Comparison of ENCODE assay signal across 22 mouse cellular contexts in genomic region chr13:104258997-104259396, GRCm38 (mm10).
"Had no signal": no experiment of that assay in that cellular context is flagged by ENCODE, and none has a peak within 500 bp of the region (broad histone marks: within the 10 kb centered on the region; RNA-seq: fewer than 3 reads in every experiment).

No protein-coding gene starts in this region.

- H3K36me3 ChIP-seq: intestine, embryonic 15.5 days; kidney, embryonic 15.5 days; limb, embryonic 10.5 days; limb, embryonic 13.5 days; liver, embryonic 13.5 days; lung, embryonic 15.5 days; midbrain, embryonic 10.5 days; midbrain, embryonic 15.5 days; neural tube, embryonic 13.5 days had no signal

- H3K9ac ChIP-seq: intestine, embryonic 15.5 days; kidney, embryonic 15.5 days; limb, embryonic 13.5 days; liver, embryonic 13.5 days; lung, embryonic 15.5 days; midbrain, embryonic 15.5 days; neural tube, embryonic 13.5 days had no signal

- DNase-seq: kidney, adult 11 months; kidney, adult 8-10 months; kidney, postnatal 10 days; kidney, postnatal 4 days; layer of hippocampus, adult 9-11 months; liver; liver, embryonic 13.5 days; lung, postnatal 10 days; lung, postnatal 4 days; retina, postnatal 1 day; thymus, adult 18-20 months; thymus, postnatal 4 days had no signal

- H3K4me1 ChIP-seq: intestine, embryonic 15.5 days; kidney, embryonic 15.5 days; limb, embryonic 10.5 days; limb, embryonic 13.5 days; liver, embryonic 13.5 days; lung, embryonic 15.5 days; megakaryocyte, embryonic 14.5 days; midbrain, embryonic 10.5 days; midbrain, embryonic 15.5 days; neural tube, embryonic 13.5 days had no signal

- H3K27me3 ChIP-seq: intestine, embryonic 15.5 days; kidney, embryonic 15.5 days; limb, embryonic 13.5 days; liver, embryonic 13.5 days; lung, embryonic 15.5 days; megakaryocyte, embryonic 14.5 days; midbrain, embryonic 15.5 days; neural tube, embryonic 13.5 days had no signal

- H3K4me2 ChIP-seq: intestine, embryonic 15.5 days; kidney, embryonic 15.5 days; limb, embryonic 13.5 days; liver, embryonic 13.5 days; lung, embryonic 15.5 days; midbrain, embryonic 15.5 days; neural tube, embryonic 13.5 days had no signal

- ATAC-seq: intestine, embryonic 15.5 days; midbrain, embryonic 15.5 days had no signal

- H3K4me3 ChIP-seq: intestine, embryonic 15.5 days; kidney, embryonic 15.5 days; limb, embryonic 10.5 days; limb, embryonic 13.5 days; liver, embryonic 13.5 days; lung, embryonic 15.5 days; megakaryocyte, embryonic 14.5 days; midbrain, embryonic 10.5 days; midbrain, embryonic 15.5 days; myocyte; neural tube, embryonic 13.5 days had no signal

- H3K27ac ChIP-seq: intestine, embryonic 15.5 days; kidney, embryonic 15.5 days; limb, embryonic 10.5 days; limb, embryonic 13.5 days; liver, embryonic 13.5 days; lung, embryonic 15.5 days; midbrain, embryonic 10.5 days; midbrain, embryonic 15.5 days; neural tube, embryonic 13.5 days had no signal

- H3K9me3 ChIP-seq: intestine, embryonic 15.5 days; kidney, embryonic 15.5 days; limb, embryonic 10.5 days; liver, embryonic 13.5 days; lung, embryonic 15.5 days; midbrain, embryonic 10.5 days; midbrain, embryonic 15.5 days; neural tube, embryonic 13.5 days had no signal
